Mouse (Mus musculus): ENCODE results near the gene Tbc1d7.

GRCm38 (mm10) chr13:43215144-43215993 is 44.1 kb upstream of the Tbc1d7 start:
- TF ChIP-seq CTCF (IDR thresholded peaks at IDR 0.05; ENCODE audit: extremely low read depth, insufficient read depth, insufficient read length, insufficient replicate concordance) (no peak), POLR2A (IDR thresholded peaks at IDR 0.05; ENCODE audit: low read depth, low read length) (no peak)

Measured in spleen, adult 2 months (tissue).